Mouse (Mus musculus): ENCODE data around the gene Igf2bp1. TPM values are rescaled to one million over a fixed set of nuclear protein-coding genes. Genes with fewer than 3 reads are reported as not detected.
"Not testable (repeated sequence)": the region's sequence is repeated elsewhere in the genome, so short reads cannot be mapped to it uniquely, and the experiment has no call there.

The Igf2bp1 gene
- polyA plus RNA-seq, 1 experiment from 2014 or later = 107 TPM

- not testable (repeated sequence) for H3K4me1 ChIP-seq; H3K4me3 ChIP-seq; H3K27me3 ChIP-seq (ENCODE audit: insufficient read depth, poor library complexity, severe bottlenecking); H3K36me3 ChIP-seq; DNase-seq (ENCODE audit: low spot score); H3K9me3 ChIP-seq; H3K27ac ChIP-seq
- WGBS = 88% methylated on average over 8 of the region's 10 CpGs
These were observed 73.6 kb downstream of the Igf2bp1 start for GRCm38 (mm10) chr11:95932168-95932567.

DNA sequence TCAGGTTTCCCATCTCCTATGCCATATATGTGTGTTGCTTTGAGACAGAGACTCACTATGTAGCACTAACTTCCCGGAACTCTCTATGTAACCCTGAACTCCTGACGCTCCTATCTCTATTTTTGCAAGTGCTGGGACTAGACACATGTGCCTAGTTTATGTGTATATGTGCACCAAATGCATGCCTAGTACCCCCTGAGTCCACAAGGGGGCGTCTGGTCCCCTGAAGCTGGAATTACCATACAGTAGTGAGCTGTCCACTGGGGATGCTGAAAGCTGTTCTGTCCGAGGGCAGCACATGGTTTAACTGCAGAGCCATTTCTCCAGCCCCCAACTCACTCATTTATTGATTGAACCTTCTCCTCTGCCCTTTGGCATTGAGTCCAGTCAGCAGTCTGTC is 79.3 kb downstream of the Igf2bp1 start:
- Histone ChIP-seq H3K4me3 (no peak overlapping the region), H3K4me1 (no peaks in the 10 kb centered on the region), H3K36me3 (no peaks in the 10 kb centered on the region), H3K27me3 (ENCODE audit: insufficient read depth, poor library complexity, severe bottlenecking) (peaks cover 18% of the 10 kb centered on the region), H3K27ac (no peak overlapping the region), H3K9me3 (no peaks in the 10 kb centered on the region)
- 69% methylated on average over 4 of the region's 4 CpGs for WGBS
- DNase-seq (ENCODE audit: low spot score) = no peak

DNA sequence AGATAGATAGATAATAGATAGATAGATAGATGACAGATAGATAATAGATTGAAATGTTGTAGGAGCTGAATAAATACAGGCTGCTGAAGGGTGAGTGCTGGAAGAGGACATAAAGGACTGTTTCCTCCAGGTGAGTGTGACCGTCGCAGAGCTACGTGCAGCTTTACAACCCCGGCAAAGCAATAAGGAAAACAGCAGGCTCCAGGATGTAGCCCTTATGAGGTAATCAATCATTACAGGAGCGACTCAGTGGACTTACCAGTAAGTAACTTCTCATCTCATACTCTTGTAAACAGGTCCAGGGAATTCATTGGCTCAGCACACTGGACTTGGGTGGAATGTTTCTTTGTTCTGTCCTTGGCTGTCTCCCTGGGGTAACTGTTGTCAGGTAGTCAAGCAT is 79.8 kb downstream of the Igf2bp1 start:
- Histone ChIP-seq H3K4me1 (no peaks in the 10 kb centered on the region), H3K27me3 (ENCODE audit: insufficient read depth, poor library complexity, severe bottlenecking) (peaks cover 18% of the 10 kb centered on the region), H3K27ac (no peak overlapping the region), H3K36me3 (no peaks in the 10 kb centered on the region), H3K9me3 (no peaks in the 10 kb centered on the region), H3K4me3 (no peak overlapping the region)
- DNase-seq (ENCODE audit: low spot score) = no peak
- 92% methylated on average over 5 of the region's 5 CpGs for WGBS

DNA sequence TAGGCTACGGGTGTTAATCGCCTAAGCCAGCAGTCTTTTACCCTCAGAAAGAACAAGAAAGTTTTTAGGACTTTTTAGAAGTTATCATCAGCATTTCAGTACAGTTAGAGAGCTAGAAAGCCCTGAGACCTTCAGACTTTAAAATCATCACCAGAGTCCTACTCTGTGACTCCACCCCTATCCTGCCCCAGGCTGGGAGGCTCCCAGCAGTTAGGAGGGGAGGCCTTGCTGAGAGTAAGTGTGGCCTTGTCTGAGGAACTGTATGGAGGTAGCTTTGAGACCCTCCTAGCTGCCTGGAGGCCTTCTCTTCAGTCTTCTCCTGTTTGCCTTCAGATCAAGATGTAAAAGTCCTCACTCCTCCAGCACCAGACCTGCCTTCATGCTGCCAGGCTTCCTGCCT is 81.5 kb downstream of the Igf2bp1 start:
- H3K36me3 ChIP-seq = no peaks in the 10 kb centered on the region
- H3K4me1 ChIP-seq = no peaks in the 10 kb centered on the region
- WGBS = 23% methylated on average over 2 of the region's 2 CpGs
- peaks cover 29% of the 10 kb centered on the region for H3K27me3 ChIP-seq (ENCODE audit: insufficient read depth, poor library complexity, severe bottlenecking)
- no peak for DNase-seq (ENCODE audit: low spot score)
- no peaks in the 10 kb centered on the region for H3K9me3 ChIP-seq
- H3K4me3 ChIP-seq = no peak overlapping the region
- H3K27ac ChIP-seq = no peak overlapping the region

- H3K9me3 ChIP-seq; H3K36me3 ChIP-seq; H3K4me3 ChIP-seq; H3K27ac ChIP-seq; H3K4me1 ChIP-seq; DNase-seq (ENCODE audit: low spot score): not testable (repeated sequence)
- H3K27me3 ChIP-seq (ENCODE audit: insufficient read depth, poor library complexity, severe bottlenecking) = peaks cover 34% of the 10 kb centered on the region
- 5% methylated on average over 5 of the region's 6 CpGs for WGBS
These were observed 82.3 kb downstream of the Igf2bp1 start for GRCm38 (mm10) chr11:95923477-95923876.

- H3K4me3 ChIP-seq = no peak overlapping the region
- no peak overlapping the region for H3K27ac ChIP-seq
- H3K9me3 ChIP-seq = no peaks in the 10 kb centered on the region
- peaks cover 46% of the 10 kb centered on the region for H3K27me3 ChIP-seq (ENCODE audit: insufficient read depth, poor library complexity, severe bottlenecking)
- WGBS = 68% methylated on average over 12 of the region's 12 CpGs
- DNase-seq (ENCODE audit: low spot score) = no peak
- H3K36me3 ChIP-seq = no peaks in the 10 kb centered on the region
- no peaks in the 10 kb centered on the region for H3K4me1 ChIP-seq
These were observed 83.6 kb downstream of the Igf2bp1 start for GRCm38 (mm10) chr11:95921991-95922621.

GRCm38 (mm10) chr11:95916426-95916825 is 89.3 kb downstream of the Igf2bp1 start:
- DNase-seq (ENCODE audit: low spot score) = no peak
- Histone ChIP-seq H3K36me3 (no peaks in the 10 kb centered on the region), H3K27ac (no peak overlapping the region), H3K27me3 (ENCODE audit: insufficient read depth, poor library complexity, severe bottlenecking) (peaks cover 84% of the 10 kb centered on the region), H3K9me3 (no peaks in the 10 kb centered on the region), H3K4me1 (peaks cover 22% of the 10 kb centered on the region), H3K4me3 (no peak overlapping the region)
- WGBS = 5% methylated on average over 5 of the region's 5 CpGs

DNA sequence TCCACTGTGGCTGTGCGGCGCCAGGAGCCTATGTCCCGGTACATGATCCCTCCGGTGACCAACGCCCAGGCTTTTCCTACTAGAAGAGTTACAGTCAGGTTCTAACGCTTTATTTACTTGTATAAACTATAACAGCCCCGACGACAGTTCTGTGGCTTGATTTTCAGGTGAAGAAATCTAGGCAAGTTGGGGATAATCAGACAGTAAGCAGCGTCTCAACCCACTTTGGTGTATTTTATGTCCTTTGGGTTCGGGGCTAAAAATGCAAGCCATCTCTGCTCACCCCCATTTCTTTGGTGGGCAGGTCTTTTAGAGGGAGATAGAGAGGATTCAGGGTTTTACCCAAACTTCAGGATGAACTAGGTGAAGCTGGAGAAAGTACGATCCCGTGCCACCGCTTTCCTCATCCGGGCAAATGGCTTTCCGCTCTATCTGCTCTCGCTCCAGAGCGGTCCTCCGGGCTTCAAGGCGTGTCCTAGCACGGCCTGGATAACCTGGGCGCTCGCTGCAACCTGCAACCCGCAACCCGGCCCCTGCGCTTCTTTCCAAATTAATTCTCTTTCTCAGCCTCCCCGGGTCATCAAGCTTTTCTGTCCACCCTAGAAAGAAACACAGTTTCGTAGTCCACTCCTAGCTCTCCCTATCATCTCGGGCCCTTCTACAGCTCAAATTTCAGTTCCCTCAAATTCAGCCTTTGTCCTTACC is 90.6 kb downstream of the Igf2bp1 start:
- Histone ChIP-seq H3K4me1 (peaks cover 27% of the 10 kb centered on the region), H3K27ac (no peak overlapping the region), H3K9me3 (no peaks in the 10 kb centered on the region), H3K27me3 (ENCODE audit: insufficient read depth, poor library complexity, severe bottlenecking) (peaks cover 88% of the 10 kb centered on the region), H3K4me3 (peak overlapping the region; percentile 56), H3K36me3 (no peaks in the 10 kb centered on the region)
- no peak for DNase-seq (ENCODE audit: low spot score)
- WGBS = 1% methylated on average over 28 of the region's 28 CpGs

DNA sequence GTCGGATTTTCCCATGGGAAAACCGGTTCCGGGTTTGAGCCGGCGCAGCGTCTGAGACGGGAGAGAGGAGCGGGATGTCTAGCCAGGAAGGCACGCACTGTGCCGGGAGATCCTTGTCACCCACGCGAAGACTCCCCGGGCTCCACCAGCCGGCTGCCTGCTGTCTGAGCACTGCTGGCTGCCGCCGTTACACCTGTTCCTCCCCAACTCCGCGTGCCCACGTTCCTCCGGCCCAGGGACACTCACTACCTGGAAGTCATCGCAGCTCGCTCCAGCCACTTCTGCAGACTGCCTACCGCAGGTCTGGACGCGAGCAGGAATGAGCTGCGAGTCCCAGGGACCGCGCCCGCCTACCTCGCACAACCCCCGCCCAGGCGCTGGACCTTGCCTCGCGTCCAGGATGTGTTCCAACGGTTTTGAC is 91.2 kb downstream of the Igf2bp1 start, which contains the start of gene B4galnt2:
Gene B4galnt2 (minus strand): TSS at position 321 of the 421 bp plus-strand sequence.
- Histone ChIP-seq H3K4me1 (peaks cover 27% of the 10 kb centered on the region), H3K4me3 (peak within 1 kb of the TSS; percentile 56), H3K27me3 (ENCODE audit: insufficient read depth, poor library complexity, severe bottlenecking) (peaks cover 82% of the 10 kb centered on the region), H3K36me3 (no peaks in the 10 kb centered on the region), H3K27ac (0 out of 2 replicates have a peak within 1 kb of the TSS, but pooled peaks have one; percentile 22), H3K9me3 (no peaks in the 10 kb centered on the region)
- DNase-seq (ENCODE audit: low spot score) = no peak
- WGBS = under 1% methylated on average over 35 of the region's 35 CpGs

GRCm38 (mm10) chr11:95913959-95914566 is 91.7 kb downstream of the Igf2bp1 start:
- no peaks in the 10 kb centered on the region for H3K36me3 ChIP-seq
- DNase-seq (ENCODE audit: low spot score) = no peak
- WGBS = 5% methylated on average over 14 of the region's 14 CpGs

DNA sequence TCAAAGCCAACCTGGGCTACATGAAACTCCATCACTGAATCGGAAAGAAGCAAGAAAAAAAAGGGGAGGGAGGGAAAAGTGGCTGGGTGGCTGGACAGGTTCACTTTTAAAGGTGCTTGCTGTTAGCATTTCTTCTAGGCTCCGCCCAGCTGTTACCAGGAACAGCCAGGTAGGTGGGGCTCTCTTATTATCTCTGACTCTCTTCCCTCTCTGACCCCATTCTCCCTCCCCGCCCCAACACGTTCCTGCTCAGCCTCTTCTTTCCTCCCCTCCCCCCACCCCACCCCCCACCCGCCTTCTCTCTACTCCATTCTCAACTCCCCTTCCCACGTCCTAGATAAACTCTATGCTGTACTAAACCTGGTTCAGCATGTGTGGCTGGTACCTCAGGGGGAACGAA is 94.2 kb downstream of the Igf2bp1 start:
- DNase-seq (ENCODE audit: low spot score) = no peak
- no peak overlapping the region for H3K27ac ChIP-seq
- peaks cover 27% of the 10 kb centered on the region for H3K4me1 ChIP-seq
- no peak overlapping the region for H3K4me3 ChIP-seq
- 12% methylated on average over 7 of the region's 7 CpGs for WGBS
- peaks cover 57% of the 10 kb centered on the region for H3K27me3 ChIP-seq (ENCODE audit: insufficient read depth, poor library complexity, severe bottlenecking)
- H3K9me3 ChIP-seq = no peaks in the 10 kb centered on the region
- H3K36me3 ChIP-seq = no peaks in the 10 kb centered on the region

More at GRCm38 (mm10) chr11:95913959-95914566, 91.7 kb downstream of the Igf2bp1 start:
- no peaks in the 10 kb centered on the region for H3K9me3 ChIP-seq
- no peak overlapping the region for H3K27ac ChIP-seq
- peaks cover 27% of the 10 kb centered on the region for H3K4me1 ChIP-seq
- peaks cover 79% of the 10 kb centered on the region for H3K27me3 ChIP-seq (ENCODE audit: insufficient read depth, poor library complexity, severe bottlenecking)
- H3K4me3 ChIP-seq = peak overlapping the region; percentile 56

GRCm38 (mm10) chr11:95907805-95908524 is 97.8 kb downstream of the Igf2bp1 start:
- no peak overlapping the region for H3K27ac ChIP-seq
- DNase-seq (ENCODE audit: low spot score) = no peak
- no peaks in the 10 kb centered on the region for H3K36me3 ChIP-seq
- no peaks in the 10 kb centered on the region for H3K9me3 ChIP-seq
- no peak overlapping the region for H3K4me3 ChIP-seq
- WGBS = 80% methylated on average over 5 of the region's 5 CpGs
- peaks cover 22% of the 10 kb centered on the region for H3K27me3 ChIP-seq (ENCODE audit: insufficient read depth, poor library complexity, severe bottlenecking)
- peaks cover 10% of the 10 kb centered on the region; the same call in 1 of the 2 replicates for H3K4me1 ChIP-seq
